Mouse (Mus musculus) spleen, postnatal 4 days (tissue): ENCODE data around the gene Fam129a.
"Not testable (repeated sequence)": the region's sequence is repeated elsewhere in the genome, so short reads cannot be mapped to it uniquely, and the experiment has no call there.

ENCODE experiments used
- DNase-seq, 2 experiments: peaks; one replicate each; pipeline ENCODE4 v3.0.0; 2022; ENCODE audit warnings: low spot score in 2 of 2

The Fam129a gene

DNA sequence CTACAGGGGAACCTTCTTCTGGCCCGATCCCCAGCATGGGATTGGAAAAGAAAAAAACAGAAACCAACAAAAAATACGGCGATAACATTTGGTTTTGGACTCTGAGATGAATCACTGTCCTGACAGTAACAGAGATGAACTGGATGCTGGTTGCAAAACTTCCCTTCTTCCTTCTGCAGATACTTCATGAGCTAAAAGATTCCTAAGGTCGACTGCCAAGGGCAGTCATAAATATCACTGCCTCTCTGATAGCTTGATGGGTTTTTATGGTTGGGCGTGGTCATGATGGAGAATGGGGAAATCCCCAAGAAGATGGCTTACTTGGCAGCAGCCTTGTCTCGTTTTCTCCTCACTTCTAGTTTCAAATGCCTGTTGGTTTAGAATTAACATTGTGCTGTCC, 92.0 kb downstream of the Fam129a start:
- DNase-seq = no peak

GRCm38 (mm10) chr1:151664384-151664783, 93.4 kb downstream of the Fam129a start:
- peak in 1 of 2 experiments; percentile 40 for DNase-seq

DNA sequence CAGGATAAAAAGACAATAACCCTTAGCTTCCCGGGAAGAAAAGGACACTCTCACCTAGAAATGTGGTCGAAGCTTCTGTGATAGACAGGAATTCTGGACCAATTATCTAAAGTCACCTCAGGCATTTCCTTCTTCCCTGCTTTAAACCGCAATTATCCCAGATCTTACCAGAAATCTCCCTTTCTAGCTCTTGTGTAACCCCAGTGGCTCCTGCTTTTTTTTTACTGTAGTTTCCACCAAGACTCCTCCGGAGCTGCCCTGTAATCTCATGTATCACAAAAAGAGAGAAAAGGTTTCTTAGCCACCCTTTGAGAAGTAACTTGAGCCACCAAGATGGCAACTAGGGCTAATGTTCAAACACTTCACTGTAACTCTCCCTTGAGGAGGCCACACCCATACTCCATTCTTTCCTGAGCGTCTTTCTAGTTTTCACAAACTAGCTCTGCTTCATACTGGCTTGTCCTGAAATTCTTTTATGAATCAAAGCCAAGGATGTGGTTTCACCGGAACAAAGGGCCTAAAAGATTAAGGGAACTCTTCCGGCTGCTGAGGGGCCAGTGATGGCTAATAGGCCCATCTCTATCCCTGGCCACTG, 93.9 kb downstream of the Fam129a start:
- DNase-seq = no peak

DNA sequence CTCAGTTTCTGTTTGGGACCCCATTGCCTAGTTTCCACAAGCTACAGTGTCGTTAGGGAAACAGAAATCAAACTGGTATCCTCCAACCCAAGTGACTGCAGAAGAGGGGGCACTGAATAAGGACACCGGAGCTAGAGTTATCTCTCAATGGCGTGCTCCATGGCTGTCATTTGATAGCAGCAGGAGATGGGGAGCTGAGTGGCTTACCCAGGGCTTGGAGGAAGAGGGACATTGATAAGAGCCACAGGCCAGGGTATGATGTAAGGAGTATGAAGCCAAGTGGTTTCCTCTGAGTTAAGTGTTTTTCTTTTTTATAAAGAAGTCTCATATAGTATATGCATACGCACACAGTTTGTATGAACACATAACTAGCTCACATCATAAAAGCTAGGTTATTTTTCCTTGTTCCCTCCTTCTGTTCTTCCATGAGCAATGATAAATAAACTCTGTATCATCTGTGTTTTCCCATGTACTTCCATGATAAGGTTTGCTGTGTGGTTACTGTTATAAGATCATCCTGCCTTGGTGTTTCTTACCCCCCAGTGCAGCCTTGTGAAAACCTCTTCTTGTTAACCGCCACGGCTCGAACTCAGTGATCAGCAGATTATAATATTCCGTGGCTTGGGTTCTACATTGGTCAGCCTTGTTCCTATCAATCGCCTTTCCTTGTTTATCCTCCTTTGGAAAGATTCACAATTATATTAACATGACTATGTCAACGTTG, 96.5 kb downstream of the Fam129a start:
- DNase-seq = no peak

- DNase-seq = no peak
Observed at GRCm38 (mm10) chr1:151670006-151670591, 99.1 kb downstream of the Fam129a start.

- no peak for DNase-seq
Observed at GRCm38 (mm10) chr1:151675684-151676083, 104.7 kb downstream of the Fam129a start.

- DNase-seq = no peak
Observed at GRCm38 (mm10) chr1:151677185-151677809, 106.3 kb downstream of the Fam129a start.

GRCm38 (mm10) chr1:151677975-151678374, 107.0 kb downstream of the Fam129a start:
- no peak for DNase-seq

GRCm38 (mm10) chr1:151679153-151679552, 108.2 kb downstream of the Fam129a start:
- DNase-seq = no peak

- no peak for DNase-seq
Observed at GRCm38 (mm10) chr1:151679883-151680613, 109.1 kb downstream of the Fam129a start.

DNA sequence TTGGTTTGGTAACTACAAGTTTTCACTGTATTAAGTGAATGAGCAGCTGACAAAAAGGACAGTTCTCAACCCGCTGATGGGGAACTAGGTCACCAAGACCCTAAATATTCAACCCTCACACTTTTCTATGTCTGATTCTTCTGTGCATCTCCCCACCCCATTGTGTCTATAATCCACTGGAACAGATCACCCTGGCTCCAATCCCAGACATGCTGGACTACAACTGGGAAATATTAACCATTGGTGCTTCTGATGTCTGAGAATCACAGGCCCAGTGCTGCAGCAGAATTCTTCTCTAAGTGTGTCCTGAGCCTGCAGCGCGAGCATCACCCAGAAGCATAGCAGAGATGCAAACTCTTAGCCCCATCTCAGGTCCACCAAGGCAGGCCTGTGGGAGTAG, 110.0 kb downstream of the Fam129a start:
- no peak for DNase-seq

DNA sequence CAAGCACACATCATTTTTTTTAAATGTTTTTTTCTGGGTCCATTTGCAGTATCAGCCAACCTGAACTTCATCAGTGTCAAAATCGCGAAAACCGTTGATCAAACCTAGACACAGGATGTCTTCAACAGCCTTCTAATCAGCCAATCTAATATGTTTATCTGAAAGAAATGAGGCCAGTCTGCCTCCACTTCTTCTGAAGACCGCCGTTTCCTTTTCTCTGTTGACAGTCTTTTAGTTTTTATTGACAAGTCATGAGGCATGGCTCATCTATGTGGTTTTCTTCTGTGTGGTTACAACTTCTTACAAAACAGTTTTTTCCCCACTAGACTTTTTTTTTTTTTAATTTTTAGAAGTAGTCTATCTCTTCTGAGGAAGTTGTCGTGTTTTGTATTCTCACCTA, 111.9 kb downstream of the Fam129a start:
- DNase-seq = no peak

GRCm38 (mm10) chr1:151684451-151684892, 113.5 kb downstream of the Fam129a start:
- DNase-seq = no peak

DNA sequence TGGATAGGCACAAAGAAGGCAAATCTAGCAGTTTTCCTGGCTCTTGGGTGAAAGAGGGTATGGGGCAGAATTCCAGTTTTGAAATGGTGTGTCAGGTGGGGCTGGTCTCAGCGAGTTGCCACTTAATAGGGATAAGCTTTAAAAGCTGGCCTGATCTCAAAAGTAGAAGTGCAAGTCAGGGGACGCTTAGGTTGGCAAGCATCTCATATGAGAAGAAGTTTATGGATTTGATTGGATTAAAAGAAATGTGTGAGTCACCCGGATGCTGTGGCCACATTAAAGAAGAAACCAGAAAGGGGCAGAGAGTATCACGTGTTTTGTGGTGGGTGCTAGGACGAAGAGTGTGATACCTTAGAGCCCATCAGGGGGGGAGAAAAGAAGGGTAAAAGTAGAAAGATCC, 114.0 kb downstream of the Fam129a start:
- no peak for DNase-seq

DNA sequence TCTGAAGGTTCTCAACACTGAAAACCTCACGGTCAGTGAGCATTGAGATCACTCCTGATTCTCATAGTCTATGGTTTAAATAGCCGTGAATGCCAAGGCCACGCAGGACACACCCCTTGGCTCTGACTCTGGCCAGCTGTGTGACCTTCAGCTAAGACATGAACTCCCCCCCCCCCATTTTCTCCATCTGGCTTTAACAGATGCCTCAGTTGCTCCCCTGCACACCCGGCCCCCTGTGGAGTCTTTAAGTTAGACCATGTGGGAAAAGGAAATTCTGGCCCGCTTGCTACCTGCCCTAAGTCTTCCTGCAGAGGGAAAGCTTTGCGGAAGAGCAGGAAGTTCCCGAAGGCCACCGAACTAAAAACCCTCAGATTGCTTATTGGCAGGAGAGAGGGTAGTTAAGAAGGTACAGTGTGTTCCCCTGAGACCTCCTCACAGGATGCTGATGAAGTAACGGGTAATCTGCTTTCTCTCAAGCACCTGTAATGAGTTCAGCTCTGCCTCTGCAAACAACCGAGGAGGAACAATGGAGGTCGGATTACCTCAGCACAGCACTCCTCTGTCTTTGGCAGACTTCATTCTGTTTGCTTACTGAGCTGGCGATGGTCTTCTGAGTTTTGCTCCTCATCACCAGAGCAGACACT, 114.8 kb downstream of the Fam129a start:
- no peak for DNase-seq

DNA sequence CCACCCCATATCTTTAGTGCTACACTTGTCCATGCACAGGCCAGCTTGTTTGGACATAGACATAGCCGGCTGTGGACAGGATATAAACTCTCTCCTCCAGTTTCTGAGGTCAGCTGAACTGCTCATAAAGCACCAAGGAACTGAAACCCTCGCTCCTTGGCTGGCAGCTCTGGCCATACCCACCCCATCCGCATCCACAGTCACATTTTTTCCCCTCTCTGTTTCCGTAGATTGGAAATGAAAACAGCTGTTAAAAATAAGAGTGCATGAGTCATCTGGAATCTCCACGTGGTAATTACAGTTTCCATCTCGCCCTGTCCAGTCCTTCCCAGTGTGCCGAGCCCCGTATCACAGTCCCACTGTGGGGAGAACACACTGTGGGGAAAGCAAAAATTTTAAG, 115.7 kb downstream of the Fam129a start:
- DNase-seq = no peak

DNA sequence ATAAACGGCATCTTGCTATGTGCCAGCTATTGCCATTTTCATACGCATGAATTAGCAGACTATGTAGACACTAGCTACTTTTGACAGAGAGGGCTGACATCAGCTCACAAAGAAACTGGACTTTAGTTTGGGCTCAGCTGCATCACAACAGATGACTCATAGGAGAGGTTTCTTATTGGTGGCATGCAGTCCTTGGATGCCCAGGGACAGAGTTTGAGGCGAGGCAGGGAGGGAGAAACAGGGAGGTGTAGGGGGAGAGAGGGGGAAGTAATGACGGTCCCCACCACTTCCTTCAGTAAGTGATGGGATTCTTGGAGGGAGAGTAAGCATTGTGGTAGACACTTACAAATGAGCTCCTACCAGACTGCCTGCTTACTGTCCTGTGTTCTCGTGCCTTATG, 118.0 kb downstream of the Fam129a start:
- no peak for DNase-seq

- no peak for DNase-seq
Observed at GRCm38 (mm10) chr1:151689561-151689960, 118.6 kb downstream of the Fam129a start.

DNA sequence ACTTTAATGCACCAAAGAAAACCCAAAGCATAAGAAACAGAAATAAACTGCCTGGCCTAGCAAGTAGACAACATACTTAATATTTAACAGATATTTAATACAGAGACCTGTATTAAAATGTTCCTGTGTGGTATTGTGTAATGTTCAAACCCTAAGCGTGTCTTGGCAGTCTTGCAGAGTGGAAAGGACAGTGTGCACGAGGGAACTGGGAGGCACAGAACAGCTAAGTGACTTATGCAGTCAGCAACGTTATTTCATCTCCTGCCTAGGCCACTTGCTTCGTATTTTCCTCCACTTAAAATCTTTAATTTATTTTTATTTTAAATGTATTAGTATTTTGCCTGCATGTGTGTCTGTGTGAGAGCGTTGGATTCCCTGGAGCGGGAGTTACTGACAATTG, 119.1 kb downstream of the Fam129a start:
- DNase-seq = no peak

GRCm38 (mm10) chr1:151690583-151691193, 119.7 kb downstream of the Fam129a start:
- DNase-seq = no peak

GRCm38 (mm10) chr1:151692867-151693266, 121.9 kb downstream of the Fam129a start:
- DNase-seq = not testable (repeated sequence)
